Mouse (Mus musculus) spleen, adult 2 months (tissue): Measurements from ENCODE around the gene Ctnnd2. TPM values are rescaled to one million over a fixed set of nuclear protein-coding genes. Genes with fewer than 3 reads are reported as not detected.

Experiments
- DNase-seq, 2 experiments: peaks; one replicate each; pipeline versions ENCODE4 v3.0.0 to v3.0.0-alpha.2; 2012 to 2021; ENCODE audit warnings: low spot score in 2 of 2, low read depth in 1 of 2
- H3K27ac ChIP-seq: fragments of 200-500 bp; 2 replicates; pipeline ENCODE4 v1.5.1; 2012; ENCODE audit warnings: low read length, inconsistent platforms; ENCODE audit not compliant: insufficient read depth
- H3K27me3 ChIP-seq: fragments of 200-500 bp; 2 replicates; pipeline ENCODE4 v1.6.1; 2012; ENCODE audit warnings: mild to moderate bottlenecking, moderate library complexity, low read length, inconsistent platforms; ENCODE audit not compliant: control insufficient read depth, insufficient read depth
- H3K36me3 ChIP-seq: fragments of 200-500 bp; 2 replicates; pipeline ENCODE4 v1.6.1; 2012; ENCODE audit warnings: mild to moderate bottlenecking, low read length, inconsistent platforms; ENCODE audit not compliant: control insufficient read depth, insufficient read depth
- H3K4me1 ChIP-seq: fragments of 200-500 bp; 2 replicates; pipeline ENCODE4 v1.6.1; 2011; ENCODE audit warnings: inconsistent platforms; ENCODE audit not compliant: control insufficient read depth, insufficient read depth, insufficient read length
- H3K4me3 ChIP-seq: fragments of 200-500 bp; 2 replicates; pipeline ENCODE4 v1.5.1; 2011; ENCODE audit warnings: mild to moderate bottlenecking, inconsistent platforms; ENCODE audit not compliant: insufficient read depth, insufficient read length; ENCODE audit errors: extremely low read depth
- CTCF ChIP-seq: fragments of 200-500 bp; IDR thresholded peaks from 2 replicates; pipeline ENCODE4 v1.5.1; 2011; ENCODE audit warnings: mild to moderate bottlenecking, inconsistent platforms; ENCODE audit not compliant: insufficient read depth, insufficient read length, insufficient replicate concordance; ENCODE audit errors: extremely low read depth
- POLR2A ChIP-seq: fragments of 200-500 bp; IDR thresholded peaks from 2 replicates; pipeline ENCODE4 v1.6.1; 2011; ENCODE audit warnings: low read depth, low read length, inconsistent platforms
- WGBS: fragments of 180-500 bp; shearing (Covaris S2); methylation state at CpG from one replicate; pipeline ENCODE4 v1.1.7; 2018; 5-methylcytosine and 5-hydroxymethylcytosine counted together
- polyA plus RNA-seq: library from polyadenylated mRNA; depleted of rRNA; stranded (reverse); fragments of >200 nt; gene quantifications from 2 replicates; pipeline ENCODE4 v1.2.3, GENCODE M21; 2012

The Ctnnd2 gene
- polyA plus RNA-seq, 1 experiment = 1.2 TPM

DNA sequence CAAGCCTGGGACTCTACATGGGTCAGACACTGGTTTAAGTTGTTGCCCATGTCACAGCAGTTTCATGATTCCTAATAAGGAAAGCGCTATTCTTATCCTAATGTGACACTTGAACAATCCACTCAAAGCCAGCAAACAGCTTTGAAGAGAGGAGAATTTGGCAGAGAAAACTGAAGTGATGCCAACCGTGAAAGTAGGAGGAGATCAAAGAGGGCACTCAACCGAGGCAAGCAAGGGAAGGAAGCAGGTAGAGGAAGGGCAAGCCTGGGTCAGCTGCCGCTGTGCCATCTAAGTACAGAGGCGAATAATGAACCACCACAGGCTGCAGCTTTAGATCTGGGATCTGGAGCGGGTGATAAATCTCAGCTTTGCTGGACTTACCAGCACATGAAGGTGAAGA is 528.4 kb downstream of the Ctnnd2 start:
- TF ChIP-seq CTCF (no peak), POLR2A (no peak)
- no peaks in the 10 kb centered on the region for H3K27me3 ChIP-seq
- no peak overlapping the region for H3K4me3 ChIP-seq
- H3K4me1 ChIP-seq = no peaks in the 10 kb centered on the region
- no peaks in the 10 kb centered on the region for H3K36me3 ChIP-seq
- H3K27ac ChIP-seq = no peak overlapping the region
- no peak for DNase-seq
- WGBS = 48% methylated on average over 6 of the region's 6 CpGs

DNA sequence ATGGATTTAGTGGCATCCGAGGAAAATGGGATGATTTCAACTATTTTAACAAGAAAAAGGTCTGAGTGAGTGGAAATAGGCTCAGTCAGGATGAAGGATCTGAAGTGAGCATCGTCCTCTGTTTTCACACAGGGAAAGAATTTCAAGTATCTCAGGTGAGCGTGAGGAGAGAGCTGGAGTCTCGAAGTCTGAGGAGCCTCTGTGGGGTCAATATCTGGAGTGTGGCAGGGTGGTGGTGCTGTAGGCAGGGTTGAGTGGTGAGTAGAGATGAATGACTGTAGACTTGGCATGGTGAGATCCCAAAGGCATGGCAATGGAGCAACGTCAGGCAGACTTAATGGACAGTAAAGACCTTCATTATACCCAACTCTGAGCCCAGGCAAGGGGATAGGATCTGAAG is 529.2 kb downstream of the Ctnnd2 start:
- no peak overlapping the region for H3K4me3 ChIP-seq
- no peak for DNase-seq
- TF ChIP-seq CTCF (no peak), POLR2A (no peak)
- no peaks in the 10 kb centered on the region for H3K4me1 ChIP-seq
- 90% methylated on average over 5 of the region's 5 CpGs for WGBS
- no peak overlapping the region for H3K27ac ChIP-seq
- H3K27me3 ChIP-seq = no peaks in the 10 kb centered on the region
- no peaks in the 10 kb centered on the region for H3K36me3 ChIP-seq

DNA sequence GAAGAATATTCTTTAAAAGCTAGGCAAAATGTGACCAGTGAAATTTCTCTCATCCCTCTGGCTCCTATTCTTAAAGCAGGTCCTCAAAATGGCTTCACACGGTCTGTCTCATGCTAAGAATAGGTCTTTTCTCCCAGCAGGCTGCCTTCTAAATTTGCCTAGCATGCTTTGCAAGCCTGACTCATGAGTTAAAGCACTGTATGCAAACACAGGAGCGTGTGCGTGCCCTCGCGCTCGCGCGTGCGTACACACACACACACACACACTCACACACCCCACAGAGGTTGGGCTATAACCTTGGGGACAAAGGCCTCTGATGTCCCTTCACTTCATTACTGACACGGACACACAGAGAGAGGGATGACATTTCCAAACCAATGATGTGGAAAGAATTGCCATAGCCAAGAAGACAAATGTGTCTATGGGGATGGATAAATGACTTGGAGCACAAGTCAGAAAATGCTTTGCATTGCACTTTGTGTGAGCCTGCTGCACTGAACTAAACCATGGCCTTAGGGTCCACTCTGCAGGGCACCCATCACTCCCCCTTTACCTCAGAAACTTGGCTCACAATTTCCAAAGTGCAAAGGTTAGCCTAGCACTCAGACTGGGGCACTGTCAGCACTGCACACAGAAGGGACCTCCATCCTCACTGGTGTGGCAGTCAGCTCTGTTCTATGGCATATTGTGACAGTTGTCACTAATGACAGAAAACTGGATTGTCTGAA is 536.8 kb downstream of the Ctnnd2 start:
- Histone ChIP-seq H3K36me3 (no peaks in the 10 kb centered on the region), H3K27me3 (no peaks in the 10 kb centered on the region), H3K4me3 (no peak overlapping the region), H3K27ac (no peak overlapping the region), H3K4me1 (no peaks in the 10 kb centered on the region)
- no peak for TF ChIP-seq CTCF
- TF ChIP-seq POLR2A = no peak
- 93% methylated on average over 10 of the region's 10 CpGs for WGBS
- no peak for DNase-seq

DNA sequence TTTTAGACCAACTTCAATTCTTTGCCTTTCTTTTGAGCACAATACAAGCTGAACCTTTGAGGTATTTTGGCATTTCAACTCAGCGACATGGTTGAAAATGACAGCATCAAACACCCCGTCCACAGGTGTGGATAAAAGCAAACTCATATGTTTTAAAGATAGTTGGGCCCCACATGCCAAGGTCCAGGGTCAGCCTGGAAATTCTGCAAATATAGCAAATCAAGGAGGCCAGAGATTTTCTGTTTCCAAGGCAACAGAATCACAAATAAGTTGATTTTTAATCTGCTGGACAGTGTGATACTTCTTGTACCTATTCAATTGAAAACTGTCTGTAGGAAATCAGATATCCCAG is 537.3 kb downstream of the Ctnnd2 start:
- Histone ChIP-seq H3K4me3 (no peak overlapping the region), H3K4me1 (no peaks in the 10 kb centered on the region), H3K27me3 (no peaks in the 10 kb centered on the region), H3K27ac (no peak overlapping the region), H3K36me3 (no peaks in the 10 kb centered on the region)
- TF ChIP-seq CTCF = no peak
- TF ChIP-seq POLR2A = no peak
- WGBS = 92% methylated on average over 2 of the region's 2 CpGs
- no peak for DNase-seq

DNA sequence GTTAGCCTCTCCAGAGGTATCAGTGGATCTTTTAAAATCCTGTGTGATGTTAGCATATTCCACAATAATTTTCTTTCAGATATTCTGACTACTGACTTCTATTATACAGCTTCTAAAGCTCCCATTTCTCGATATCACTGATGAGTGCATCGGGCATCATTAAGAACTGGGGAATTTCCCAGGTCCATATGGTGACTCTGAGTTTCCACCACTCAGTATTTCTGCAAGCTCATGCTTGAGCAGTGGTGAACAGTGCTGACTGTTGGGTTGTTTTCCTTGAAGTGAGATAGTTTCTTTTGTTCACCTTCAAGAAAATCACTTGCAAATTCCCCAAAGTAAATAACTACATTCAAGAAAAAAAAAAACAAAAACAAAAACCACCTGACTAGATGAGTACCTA is 542.4 kb downstream of the Ctnnd2 start:
- Histone ChIP-seq H3K4me3 (no peak overlapping the region), H3K27me3 (no peaks in the 10 kb centered on the region), H3K36me3 (no peaks in the 10 kb centered on the region), H3K27ac (no peak overlapping the region), H3K4me1 (no peaks in the 10 kb centered on the region)
- TF ChIP-seq POLR2A (no peak), CTCF (no peak)
- WGBS = 92% methylated on average over 2 of the region's 2 CpGs
- DNase-seq = no peak

DNA sequence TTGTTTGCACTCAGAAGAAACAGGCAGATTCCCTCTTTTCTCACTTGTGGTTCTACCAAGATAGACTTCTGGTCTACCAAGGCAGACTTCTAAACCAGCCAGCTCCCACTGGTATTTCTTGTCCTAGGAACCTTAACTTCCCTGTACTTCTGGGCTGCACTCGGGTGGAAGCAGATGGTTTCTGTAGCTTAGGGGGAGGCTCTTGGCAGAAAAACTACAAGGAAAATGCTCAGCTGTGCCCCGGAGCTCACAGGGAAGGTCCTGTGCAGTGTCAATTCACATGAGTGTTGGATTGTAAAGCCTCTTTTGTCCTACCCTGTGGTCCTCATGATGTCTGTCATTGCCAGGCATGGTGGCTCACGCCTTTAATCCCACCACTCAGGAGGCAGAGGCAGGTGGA is 546.4 kb downstream of the Ctnnd2 start:
- DNase-seq = no peak
- 85% methylated on average over 3 of the region's 3 CpGs for WGBS
- Histone ChIP-seq H3K27ac (no peak overlapping the region), H3K27me3 (no peaks in the 10 kb centered on the region), H3K36me3 (no peaks in the 10 kb centered on the region), H3K4me1 (no peaks in the 10 kb centered on the region), H3K4me3 (no peak overlapping the region)
- TF ChIP-seq CTCF (no peak), POLR2A (no peak)

DNA sequence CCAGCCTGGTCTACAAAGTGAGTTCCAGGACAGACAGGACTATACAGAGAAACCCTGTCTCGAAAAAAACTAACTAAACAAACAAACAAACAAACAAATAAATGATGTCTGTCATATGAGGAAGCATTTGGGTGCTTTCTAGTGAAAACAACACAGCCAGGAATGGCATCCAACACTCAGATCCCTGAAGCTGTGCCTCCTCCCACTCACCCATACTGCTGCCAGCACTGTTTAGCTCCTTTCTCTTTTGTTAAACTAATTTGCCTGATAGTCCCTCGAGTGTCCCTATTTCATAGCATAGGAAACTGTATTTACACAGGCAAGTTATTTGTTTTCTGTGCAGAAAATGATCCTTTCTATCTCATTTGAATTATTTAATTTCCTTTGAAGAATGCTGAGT is 546.8 kb downstream of the Ctnnd2 start:
- H3K27ac ChIP-seq = no peak overlapping the region
- H3K36me3 ChIP-seq = no peaks in the 10 kb centered on the region
- WGBS = 64% methylated on average over 2 of the region's 2 CpGs
- no peaks in the 10 kb centered on the region for H3K4me1 ChIP-seq
- TF ChIP-seq CTCF (no peak), POLR2A (no peak)
- H3K4me3 ChIP-seq = no peak overlapping the region
- no peak for DNase-seq
- H3K27me3 ChIP-seq = no peaks in the 10 kb centered on the region
